Mouse (Mus musculus): ENCODE measurements at regions not wholly inside any gene's neighbourhood (a gene's known extent, or its start where the extent isn't known, plus 50 kb on each side); places are given as distances from the start of the nearest gene placed in this dataset.

GRCm38 (mm10) chr4:124048348-124048831, 130.6 kb upstream of the 4930535I16Rik start:
- Histone ChIP-seq H3K9me3 (ENCODE audit: low read length) (no peaks in the 10 kb centered on the region), H3K9ac (replicated peaks) (no peak overlapping the region), H3K36me3 (replicated peaks; ENCODE audit: insufficient read depth, low read length) (no peaks in the 10 kb centered on the region), H3K4me2 (ENCODE audit: low read depth, low read length) (no peak overlapping the region), H3K4me3 (ENCODE audit: low read depth, low read length) (no peak overlapping the region), H3K27ac (ENCODE audit: low read depth) (no peak overlapping the region), H3K4me1 (ENCODE audit: insufficient read depth) (no peaks in the 10 kb centered on the region), H3K27me3 (ENCODE audit: insufficient read depth, low read length) (no peaks in the 10 kb centered on the region)
- DNase-seq = no peak
- no peak for TF ChIP-seq CTCF (IDR thresholded peaks at IDR 0.05; ENCODE audit: low read depth)
- TF ChIP-seq EP300 (IDR thresholded peaks at IDR 0.05; ENCODE audit: low read depth) = no peak
- 65% methylated on average over 12 of the region's 12 CpGs for WGBS (ENCODE audit: insufficient replicate concordance)
- no peak for ATAC-seq

DNA sequence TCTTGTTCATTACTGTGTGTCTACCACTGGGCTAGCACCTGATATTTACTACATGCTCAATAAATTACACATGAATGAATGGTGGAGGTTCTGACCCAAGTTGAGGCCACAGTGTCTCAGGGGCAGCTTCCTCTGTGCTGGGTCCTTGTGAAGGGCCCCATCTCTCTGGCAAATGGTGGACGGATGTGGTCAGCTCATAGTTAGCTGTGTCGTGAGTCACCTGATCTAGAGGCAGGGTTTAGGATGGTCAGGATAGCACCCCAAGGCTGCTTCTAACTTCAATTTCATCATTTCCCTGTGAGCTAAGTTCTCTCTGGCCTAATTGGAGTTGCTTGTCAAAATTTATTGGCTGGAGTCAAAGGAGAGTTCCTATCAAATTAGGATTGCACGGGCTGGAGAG, 130.1 kb upstream of the 4930535I16Rik start:
- Histone ChIP-seq H3K4me1 (ENCODE audit: insufficient read depth) (no peaks in the 10 kb centered on the region), H3K27ac (ENCODE audit: low read depth) (no peak overlapping the region), H3K4me2 (ENCODE audit: low read depth, low read length) (no peak overlapping the region), H3K9ac (replicated peaks) (no peak overlapping the region), H3K4me3 (ENCODE audit: low read depth, low read length) (no peak overlapping the region), H3K27me3 (ENCODE audit: insufficient read depth, low read length) (no peaks in the 10 kb centered on the region), H3K36me3 (replicated peaks; ENCODE audit: insufficient read depth, low read length) (no peaks in the 10 kb centered on the region), H3K9me3 (ENCODE audit: low read length) (no peaks in the 10 kb centered on the region)
- ATAC-seq (no peak), DNase-seq (no peak)
- no peak for TF ChIP-seq CTCF (IDR thresholded peaks at IDR 0.05; ENCODE audit: low read depth)
- no peak for TF ChIP-seq EP300 (IDR thresholded peaks at IDR 0.05; ENCODE audit: low read depth)
- WGBS (ENCODE audit: insufficient replicate concordance) = 80% methylated on average over 3 of the region's 3 CpGs

GRCm38 (mm10) chr4:124036483-124036882, 118.7 kb upstream of the 4930535I16Rik start:
- no peaks in the 10 kb centered on the region for H3K36me3 ChIP-seq (replicated peaks; ENCODE audit: insufficient read depth, low read length)
- no peak overlapping the region for H3K9ac ChIP-seq (replicated peaks)
- H3K9me3 ChIP-seq (ENCODE audit: low read length) = no peaks in the 10 kb centered on the region
- TF ChIP-seq CTCF (IDR thresholded peaks at IDR 0.05; ENCODE audit: low read depth) = no peak
- no peak for TF ChIP-seq EP300 (IDR thresholded peaks at IDR 0.05; ENCODE audit: low read depth)
- H3K4me1 ChIP-seq (ENCODE audit: insufficient read depth) = no peaks in the 10 kb centered on the region
- ATAC-seq (no peak), DNase-seq (no peak)
- H3K4me2 ChIP-seq (ENCODE audit: low read depth, low read length) = no peak overlapping the region
- WGBS (ENCODE audit: insufficient replicate concordance) = 71% methylated on average over 12 of the region's 12 CpGs
- no peak overlapping the region for H3K4me3 ChIP-seq (ENCODE audit: low read depth, low read length)
- H3K27me3 ChIP-seq (ENCODE audit: insufficient read depth, low read length) = no peaks in the 10 kb centered on the region
- no peak overlapping the region for H3K27ac ChIP-seq (ENCODE audit: low read depth)

DNA sequence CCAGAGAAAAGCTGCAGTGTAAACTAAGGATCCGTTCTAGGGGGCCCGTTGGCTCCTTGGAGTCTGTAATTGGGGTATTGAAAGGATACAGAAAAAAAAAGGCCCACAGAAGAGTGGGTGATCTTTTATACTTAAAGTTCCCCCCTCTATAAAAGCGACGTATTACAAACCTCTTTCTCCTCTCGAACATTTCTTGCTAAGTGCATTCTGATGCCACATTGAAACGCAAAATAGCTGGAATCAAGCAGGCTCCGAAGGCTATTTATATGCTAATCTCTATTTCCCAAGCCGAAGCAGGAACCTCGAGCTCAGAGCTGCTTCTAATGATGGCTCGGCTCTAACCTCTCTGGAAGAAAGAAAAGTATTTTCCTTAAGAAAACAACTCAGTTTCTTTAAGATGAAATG, 117.8 kb upstream of the 4930535I16Rik start:
- WGBS (ENCODE audit: insufficient replicate concordance) = 31% methylated on average over 10 of the region's 10 CpGs
- Histone ChIP-seq H3K4me1 (ENCODE audit: insufficient read depth) (no peaks in the 10 kb centered on the region), H3K9me3 (ENCODE audit: low read length) (no peaks in the 10 kb centered on the region), H3K36me3 (replicated peaks; ENCODE audit: insufficient read depth, low read length) (no peaks in the 10 kb centered on the region), H3K4me2 (ENCODE audit: low read depth, low read length) (no peak overlapping the region), H3K4me3 (ENCODE audit: low read depth, low read length) (no peak overlapping the region), H3K27ac (ENCODE audit: low read depth) (no peak overlapping the region), H3K9ac (replicated peaks) (no peak overlapping the region), H3K27me3 (ENCODE audit: insufficient read depth, low read length) (no peaks in the 10 kb centered on the region)
- no peak for DNase-seq
- no peak for TF ChIP-seq EP300 (IDR thresholded peaks at IDR 0.05; ENCODE audit: low read depth)
- no peak for TF ChIP-seq CTCF (IDR thresholded peaks at IDR 0.05; ENCODE audit: low read depth)
- no peak for ATAC-seq

DNA sequence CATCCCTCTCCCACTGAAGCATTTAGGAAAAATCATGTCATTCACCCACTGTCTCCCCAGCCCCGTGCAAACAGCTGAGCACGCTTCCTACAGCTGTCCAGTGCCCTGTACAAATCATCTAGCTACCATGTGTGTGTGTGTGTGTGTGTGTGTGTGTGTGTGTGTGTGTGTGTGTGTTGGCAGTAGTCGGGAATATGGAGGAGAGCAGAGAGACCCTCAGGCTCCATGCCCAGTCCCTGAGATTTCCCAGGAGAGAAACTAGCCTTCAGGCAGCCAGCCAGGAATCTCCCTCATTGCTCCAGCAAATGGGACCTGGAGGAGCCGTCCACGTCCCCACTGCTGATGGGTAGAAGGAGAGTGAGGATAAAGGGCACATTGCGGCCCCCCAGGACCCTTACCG, 117.4 kb upstream of the 4930535I16Rik start:
- no peaks in the 10 kb centered on the region for H3K27me3 ChIP-seq (ENCODE audit: insufficient read depth, low read length)
- no peak overlapping the region for H3K9ac ChIP-seq (replicated peaks)
- no peak overlapping the region for H3K27ac ChIP-seq (ENCODE audit: low read depth)
- H3K36me3 ChIP-seq (replicated peaks; ENCODE audit: insufficient read depth, low read length) = no peaks in the 10 kb centered on the region
- no peaks in the 10 kb centered on the region for H3K9me3 ChIP-seq (ENCODE audit: low read length)
- ATAC-seq = no peak
- H3K4me2 ChIP-seq (ENCODE audit: low read depth, low read length) = no peak overlapping the region
- no peak overlapping the region for H3K4me3 ChIP-seq (ENCODE audit: low read depth, low read length)
- no peak for DNase-seq
- no peaks in the 10 kb centered on the region for H3K4me1 ChIP-seq (ENCODE audit: insufficient read depth)
- TF ChIP-seq CTCF (IDR thresholded peaks at IDR 0.05; ENCODE audit: low read depth) = no peak
- no peak for TF ChIP-seq EP300 (IDR thresholded peaks at IDR 0.05; ENCODE audit: low read depth)
- 45% methylated on average over 7 of the region's 7 CpGs for whole genome bisulfite sequencing (ENCODE audit: insufficient replicate concordance)

DNA sequence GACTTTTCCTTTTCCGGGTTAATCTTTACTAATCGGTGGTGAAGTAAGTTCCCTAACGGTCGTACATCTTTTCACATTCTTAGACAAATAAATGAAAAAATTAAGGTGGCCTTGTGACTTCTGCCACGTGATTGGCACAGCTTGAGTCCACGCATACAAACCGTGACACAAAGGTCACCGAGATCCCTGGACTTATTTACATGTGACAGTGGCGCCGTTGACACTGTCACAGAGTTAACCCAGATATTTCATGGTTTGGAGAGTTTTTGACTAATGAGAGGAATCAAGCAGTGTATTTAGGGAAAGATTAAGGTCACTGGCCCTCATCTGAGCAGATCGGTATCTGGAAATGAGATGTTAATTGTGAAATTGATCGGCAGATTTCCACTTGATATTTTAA, 110.2 kb upstream of the 4930535I16Rik start:
- no peak overlapping the region for H3K9ac ChIP-seq (replicated peaks)
- H3K27ac ChIP-seq (ENCODE audit: low read depth) = no peak overlapping the region
- TF ChIP-seq EP300 (IDR thresholded peaks at IDR 0.05; ENCODE audit: low read depth) (no peak), CTCF (IDR thresholded peaks at IDR 0.05; ENCODE audit: low read depth) (no peak)
- H3K4me3 ChIP-seq (ENCODE audit: low read depth, low read length) = no peak overlapping the region
- H3K4me2 ChIP-seq (ENCODE audit: low read depth, low read length) = no peak overlapping the region
- H3K27me3 ChIP-seq (ENCODE audit: insufficient read depth, low read length) = no peaks in the 10 kb centered on the region
- no peaks in the 10 kb centered on the region for H3K9me3 ChIP-seq (ENCODE audit: low read length)
- no peaks in the 10 kb centered on the region for H3K36me3 ChIP-seq (replicated peaks; ENCODE audit: insufficient read depth, low read length)
- no peak for ATAC-seq
- no peak for DNase-seq
- H3K4me1 ChIP-seq (ENCODE audit: insufficient read depth) = no peaks in the 10 kb centered on the region
- 77% methylated on average over 12 of the region's 12 CpGs for whole genome bisulfite sequencing (ENCODE audit: insufficient replicate concordance)

DNA sequence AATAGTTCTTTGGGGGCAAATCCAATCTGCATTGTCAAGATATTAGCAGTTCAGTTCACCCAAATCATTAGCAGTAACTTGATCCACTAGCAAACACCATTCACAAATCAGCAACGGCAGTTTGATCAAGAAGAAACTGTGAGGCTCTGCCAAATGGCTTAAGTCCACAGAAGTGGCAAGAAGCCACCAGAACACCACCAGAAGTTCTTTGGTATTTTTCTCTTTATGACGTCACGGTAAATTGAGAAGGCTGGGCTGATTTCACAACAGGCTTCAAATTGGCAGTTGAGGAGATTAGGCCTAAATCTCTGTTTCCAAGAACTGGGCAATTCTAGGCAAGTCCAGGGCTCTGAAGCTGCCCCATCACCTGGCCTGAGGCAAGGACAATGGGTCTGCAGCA, 98.6 kb upstream of the 4930535I16Rik start:
- TF ChIP-seq EP300 (IDR thresholded peaks at IDR 0.05; ENCODE audit: low read depth) = no peak
- Histone ChIP-seq H3K4me3 (ENCODE audit: low read depth, low read length) (no peak overlapping the region), H3K4me1 (ENCODE audit: insufficient read depth) (no peaks in the 10 kb centered on the region), H3K4me2 (ENCODE audit: low read depth, low read length) (no peak overlapping the region), H3K27ac (ENCODE audit: low read depth) (no peak overlapping the region), H3K9me3 (ENCODE audit: low read length) (no peaks in the 10 kb centered on the region), H3K27me3 (ENCODE audit: insufficient read depth, low read length) (no peaks in the 10 kb centered on the region), H3K9ac (replicated peaks) (no peak overlapping the region), H3K36me3 (replicated peaks; ENCODE audit: insufficient read depth, low read length) (no peaks in the 10 kb centered on the region)
- 68% methylated on average over 3 of the region's 3 CpGs for WGBS (ENCODE audit: insufficient replicate concordance)
- ATAC-seq = no peak
- no peak for DNase-seq

Data from liver, postnatal 0 days (tissue).